In the genomic region with DNA sequence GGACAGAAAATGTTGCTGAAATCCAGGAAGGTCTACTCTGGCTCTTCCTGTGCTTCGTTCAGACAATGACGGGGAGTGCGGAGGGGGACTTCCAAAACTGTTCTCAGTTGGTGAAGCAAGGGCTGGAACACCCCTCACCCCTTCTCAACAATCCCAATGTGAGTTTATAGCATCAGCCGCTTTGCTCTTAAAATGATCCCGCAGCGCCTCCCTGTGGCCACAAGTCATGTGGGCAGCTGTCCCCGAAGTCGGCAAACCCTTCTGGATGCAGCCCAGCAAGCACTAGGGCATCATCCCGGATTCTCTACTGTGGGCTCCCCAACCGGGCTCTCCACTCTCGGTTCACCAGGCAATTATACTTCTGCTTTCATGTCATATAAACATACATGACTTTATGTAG, we compare ENCODE assay signal across 8 mouse cellular contexts. TPM values are rescaled to one million over a fixed set of nuclear protein-coding genes. Genes with fewer than 3 reads are reported as not detected.
DNase-seq lines count a peak whose midpoint lies in the region; ATAC-seq lines count a peak whose summit lies in the region.

No protein-coding gene starts in this region.

- peak overlapping the region; percentile 28 for H3K4me2 ChIP-seq in forebrain, embryonic 15.5 days (replicated peaks)
- no peak overlapping the region for H3K4me2 ChIP-seq in hindbrain, embryonic 16.5 days (ENCODE audit: low read length)
- H3K4me2 ChIP-seq in midbrain, embryonic 15.5 days: no peak overlapping the region

- no peak overlapping the region for H3K9ac ChIP-seq in forebrain, embryonic 15.5 days (replicated peaks)
- H3K9ac ChIP-seq in hindbrain, embryonic 16.5 days (ENCODE audit: low read depth, low read length): no peak overlapping the region
- no peak overlapping the region for H3K9ac ChIP-seq in midbrain, embryonic 15.5 days

- H3K27me3 ChIP-seq in forebrain, embryonic 15.5 days: no peaks in the 10 kb centered on the region
- no peaks in the 10 kb centered on the region for H3K27me3 ChIP-seq in hindbrain, embryonic 16.5 days (replicated peaks; ENCODE audit: control insufficient read depth, insufficient read depth, low read length)
- H3K27me3 ChIP-seq in midbrain, embryonic 15.5 days (replicated peaks): no peaks in the 10 kb centered on the region

- intact Hi-C loops in heart, postnatal 25 days (cut with DNase I): loop anchor here (1.0 kb wide), 1 partner anchor 313 kb away; no protein-coding TSS in a partner anchor
- intact Hi-C loops in left cerebral cortex, postnatal 14 days (cut with DNase I): loop anchor here (2.0 to 10.0 kb wide), 3 partner anchors 180 to 598 kb away; no protein-coding TSS in a partner anchor

- DNase-seq in heart, adult 11 months: peak; percentile 92
- DNase-seq in heart, postnatal 25 days (ENCODE audit: low spot score): no peak
- DNase-seq in cerebellum, adult 11 months: peak; percentile 58
- peak; percentile 77 to 87 for DNase-seq in left cerebral cortex, postnatal 14 days (ENCODE audit: low spot score in 2 of 2)
- DNase-seq in spleen, postnatal 10 days (ENCODE audit: low spot score in 2 of 2): peak; percentile 39 to 82

- peaks cover 3% of the 10 kb centered on the region; the same call in 1 of the 2 replicates for H3K4me1 ChIP-seq in forebrain, embryonic 15.5 days
- H3K4me1 ChIP-seq in hindbrain, embryonic 16.5 days (ENCODE audit: control insufficient read depth, insufficient read depth, low read depth, low read length): 0 out of 2 replicates have a peak, but pooled peaks cover 2% of the 10 kb centered on the region
- H3K4me1 ChIP-seq in midbrain, embryonic 15.5 days: 0 out of 2 replicates have a peak, but pooled peaks cover 3% of the 10 kb centered on the region

- 2% methylated on average over 11 of the region's 11 CpGs for WGBS in forebrain, embryonic 15.5 days
- WGBS in hindbrain, embryonic 16.5 days: 2% methylated on average over 11 of the region's 11 CpGs
- WGBS in midbrain, embryonic 15.5 days: 2% methylated on average over 11 of the region's 11 CpGs

- no peaks in the 10 kb centered on the region for H3K36me3 ChIP-seq in forebrain, embryonic 15.5 days
- no peaks in the 10 kb centered on the region for H3K36me3 ChIP-seq in hindbrain, embryonic 16.5 days (ENCODE audit: control insufficient read depth, insufficient read depth, low read length)
- H3K36me3 ChIP-seq in midbrain, embryonic 15.5 days (replicated peaks): no peaks in the 10 kb centered on the region

- H3K9me3 ChIP-seq in forebrain, embryonic 15.5 days: no peaks in the 10 kb centered on the region
- H3K9me3 ChIP-seq in hindbrain, embryonic 16.5 days (ENCODE audit: control insufficient read depth, low read length): no peaks in the 10 kb centered on the region
- H3K9me3 ChIP-seq in midbrain, embryonic 15.5 days: no peaks in the 10 kb centered on the region

- no peak overlapping the region for H3K4me3 ChIP-seq in forebrain, embryonic 15.5 days
- no peak overlapping the region for H3K4me3 ChIP-seq in hindbrain, embryonic 16.5 days (ENCODE audit: low read length)
- no peak overlapping the region for H3K4me3 ChIP-seq in midbrain, embryonic 15.5 days

- ATAC-seq in forebrain, embryonic 15.5 days (replicated peaks): peak; percentile 70
- peak; percentile 81 for ATAC-seq in hindbrain, embryonic 16.5 days
- peak; percentile 50; the same call in 1 of the 2 replicates for ATAC-seq in midbrain, embryonic 15.5 days (replicated peaks)

- H3K27ac ChIP-seq in forebrain, embryonic 15.5 days (replicated peaks): no peak overlapping the region
- no peak overlapping the region for H3K27ac ChIP-seq in hindbrain, embryonic 16.5 days (ENCODE audit: low read depth, low read length)
- H3K27ac ChIP-seq in midbrain, embryonic 15.5 days: no peak overlapping the region

RNA-seq across cellular contexts. Expression of a gene that starts 25.9 kb away (rescaled TPM):
- 10 to 100 TPM; 32.1 to 32.9 TPM for total RNA-seq in heart, postnatal 25 days (2021)
- polyA plus RNA-seq in forebrain, embryonic 15.5 days (2015; fragmentation: Nextera tagmentation; extraction: Ambion mirVana): 8.1 TPM in 2 replicates
- polyA plus RNA-seq in hindbrain, embryonic 16.5 days (2015; fragmentation: Nextera tagmentation; extraction: Ambion mirVana): 5.8 and 6.8 TPM in 2 replicates
- total RNA-seq in left cerebral cortex, postnatal 14 days (2021): 10 to 100 TPM; 56.6 to 62.7 TPM
- 7.1 and 8.4 TPM in 2 replicates for polyA plus RNA-seq in midbrain, embryonic 15.5 days (2015; fragmentation: Nextera tagmentation; extraction: Ambion mirVana)
